Mouse (Mus musculus) midbrain, embryonic 15.5 days (tissue): ENCODE results near the gene Klk12. TPM values are rescaled to one million over a fixed set of nuclear protein-coding genes. Genes with fewer than 3 reads are reported as not detected.

ENCODE experiments used
- ATAC-seq: fragments of 200-750 bp; cut with Nextera tagmentation; replicated peaks from 2 replicates; pipeline ENCODE4 v1.8.0; 2017; ENCODE audit warnings: moderate TSS enrichment
- H3K27ac ChIP-seq: fragments of 300-500 bp; sonication (generic); 2 replicates; pipeline ENCODE4 v1.5.1; 2015; ENCODE audit warnings: mild to moderate bottlenecking, inconsistent platforms
- H3K27me3 ChIP-seq: fragments of 300-500 bp; sonication (generic); replicated peaks from 2 replicates; pipeline ENCODE4 v1.6.1; 2015; ENCODE audit warnings: inconsistent platforms
- H3K36me3 ChIP-seq: fragments of 300-500 bp; sonication (generic); replicated peaks from 2 replicates; pipeline ENCODE4 v1.6.1; 2015; ENCODE audit warnings: inconsistent platforms
- H3K4me1 ChIP-seq: fragments of 300-500 bp; sonication (generic); 2 replicates; pipeline ENCODE4 v1.6.1; 2015; ENCODE audit warnings: inconsistent platforms
- H3K4me2 ChIP-seq: fragments of 300-500 bp; sonication (generic); 2 replicates; pipeline ENCODE4 v1.6.1; 2015; ENCODE audit warnings: inconsistent platforms, mild to moderate bottlenecking, moderate library complexity
- H3K4me3 ChIP-seq: fragments of 300-500 bp; sonication (generic); 2 replicates; pipeline ENCODE4 v1.5.1; 2015; ENCODE audit warnings: mild to moderate bottlenecking, inconsistent platforms
- H3K9ac ChIP-seq: fragments of 300-500 bp; sonication (generic); 2 replicates; pipeline ENCODE4 v1.6.1; 2015; ENCODE audit warnings: mild to moderate bottlenecking, inconsistent platforms
- H3K9me3 ChIP-seq: fragments of 300-500 bp; sonication (generic); 2 replicates; pipeline ENCODE4 v1.6.1; 2016; ENCODE audit warnings: inconsistent platforms
- WGBS: fragments of 180-500 bp; shearing (Covaris S2); methylation state at CpG from one replicate; pipeline ENCODE4 v1.1.7; 2015; ENCODE audit warnings: mixed read lengths; 5-methylcytosine and 5-hydroxymethylcytosine counted together
- polyA plus RNA-seq: library from polyadenylated mRNA; unstranded; fragments of >200 nt; fragmentation: Nextera tagmentation; extraction: Ambion mirVana; gene quantifications from 2 replicates; pipeline ENCODE4 v1.2.1, GENCODE M21; 2015

Gene Klk12
- not detected in 2 replicates for polyA plus RNA-seq

GRCm38 (mm10) chr7:43768597-43768996 lies at the start of gene Klk12:
Gene Klk12 (plus strand): TSS chr7:43768897.
- Histone ChIP-seq H3K4me1 (no peaks in the 10 kb centered on the region; the same call in 1 of the 2 replicates), H3K4me2 (no peak within 1 kb of the TSS), H3K9me3 (no peaks in the 10 kb centered on the region), H3K27me3 (no peaks in the 10 kb centered on the region), H3K36me3 (no peaks in the 10 kb centered on the region), H3K9ac (no peak within 1 kb of the TSS), H3K27ac (no peak within 1 kb of the TSS), H3K4me3 (no peak within 1 kb of the TSS)
- no peak for ATAC-seq
- WGBS = 74% methylated on average over 4 of the region's 4 CpGs

- Histone ChIP-seq H3K4me2 (no peak overlapping the region), H3K27me3 (no peaks in the 10 kb centered on the region), H3K9ac (no peak overlapping the region), H3K27ac (no peak overlapping the region), H3K36me3 (no peaks in the 10 kb centered on the region), H3K4me1 (no peaks in the 10 kb centered on the region), H3K9me3 (no peaks in the 10 kb centered on the region), H3K4me3 (no peak overlapping the region)
- ATAC-seq = no peak
- 61% methylated on average over 1 of the region's 1 CpGs for WGBS
These were observed 20.9 kb upstream of the Klk12 start for GRCm38 (mm10) chr7:43747788-43748187.

GRCm38 (mm10) chr7:43752806-43753205 lies 15.9 kb upstream of the Klk12 start:
- WGBS = 68% methylated on average over 2 of the region's 2 CpGs
- no peaks in the 10 kb centered on the region for H3K36me3 ChIP-seq
- H3K9ac ChIP-seq = no peak overlapping the region
- no peak overlapping the region for H3K4me3 ChIP-seq
- H3K4me1 ChIP-seq = no peaks in the 10 kb centered on the region
- no peaks in the 10 kb centered on the region for H3K9me3 ChIP-seq
- no peak for ATAC-seq
- H3K4me2 ChIP-seq = no peak overlapping the region
- no peak overlapping the region for H3K27ac ChIP-seq
- H3K27me3 ChIP-seq = no peaks in the 10 kb centered on the region

GRCm38 (mm10) chr7:43766484-43766883 lies 2.2 kb upstream of the Klk12 start:
- Histone ChIP-seq H3K9me3 (no peaks in the 10 kb centered on the region), H3K4me3 (no peak overlapping the region), H3K36me3 (no peaks in the 10 kb centered on the region), H3K27me3 (no peaks in the 10 kb centered on the region), H3K4me2 (no peak overlapping the region), H3K9ac (no peak overlapping the region), H3K4me1 (no peaks in the 10 kb centered on the region; the same call in 1 of the 2 replicates), H3K27ac (no peak overlapping the region)
- ATAC-seq = peak; percentile 66
- 22% methylated on average over 8 of the region's 8 CpGs for WGBS

DNA sequence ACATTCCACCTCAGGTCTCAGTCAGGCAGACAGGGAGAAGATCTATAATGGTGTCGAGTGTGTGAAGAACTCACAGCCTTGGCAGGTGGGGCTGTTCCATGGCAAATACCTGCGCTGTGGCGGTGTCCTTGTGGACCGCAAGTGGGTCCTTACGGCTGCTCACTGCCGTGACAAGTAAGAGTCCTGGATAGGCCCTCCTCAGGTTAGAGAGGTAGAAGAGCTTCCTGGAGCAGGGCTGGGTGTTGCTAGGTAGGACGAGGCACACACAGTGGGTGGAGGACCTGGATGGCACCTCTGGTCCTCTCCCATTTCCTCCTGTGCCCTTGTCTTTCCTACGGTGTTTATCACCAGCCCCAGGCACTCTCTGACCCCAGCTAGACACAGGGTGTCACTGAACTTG lies 939 bp downstream of the Klk12 start:
- ATAC-seq = no peak
- Histone ChIP-seq H3K9ac (no peak overlapping the region), H3K36me3 (no peaks in the 10 kb centered on the region), H3K27ac (no peak overlapping the region), H3K27me3 (no peaks in the 10 kb centered on the region), H3K4me1 (no peaks in the 10 kb centered on the region; the same call in 1 of the 2 replicates), H3K4me3 (no peak overlapping the region), H3K9me3 (no peaks in the 10 kb centered on the region), H3K4me2 (no peak overlapping the region)
- 93% methylated on average over 8 of the region's 8 CpGs for WGBS

GRCm38 (mm10) chr7:43770701-43771100 lies 2.0 kb downstream of the Klk12 start:
- Histone ChIP-seq H3K4me2 (no peak overlapping the region), H3K4me1 (no peaks in the 10 kb centered on the region; the same call in 1 of the 2 replicates), H3K9me3 (no peaks in the 10 kb centered on the region), H3K27me3 (no peaks in the 10 kb centered on the region), H3K9ac (no peak overlapping the region), H3K4me3 (no peak overlapping the region), H3K36me3 (no peaks in the 10 kb centered on the region), H3K27ac (no peak overlapping the region)
- WGBS = 96% methylated on average over 10 of the region's 10 CpGs
- ATAC-seq = no peak

DNA sequence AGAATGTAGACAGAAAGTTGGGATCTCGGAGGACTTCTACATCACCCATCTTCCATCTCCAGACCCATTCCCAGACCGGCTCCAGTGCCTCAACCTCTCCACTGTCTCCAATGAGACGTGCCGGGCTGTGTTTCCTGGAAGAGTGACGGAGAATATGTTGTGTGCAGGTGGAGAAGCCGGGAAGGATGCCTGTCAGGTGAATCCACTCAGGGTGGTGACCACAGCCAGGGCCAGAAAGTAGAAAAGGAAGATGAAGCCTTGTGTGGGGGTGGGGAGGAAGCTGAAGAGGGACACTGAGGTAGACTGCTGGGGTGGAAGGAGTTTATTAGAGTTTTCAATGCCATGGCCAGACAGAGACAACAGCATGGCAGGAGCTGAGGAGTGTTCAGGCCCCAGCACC lies 3.2 kb downstream of the Klk12 start:
- Histone ChIP-seq H3K27ac (no peak overlapping the region), H3K36me3 (no peaks in the 10 kb centered on the region), H3K9me3 (no peaks in the 10 kb centered on the region), H3K27me3 (no peaks in the 10 kb centered on the region), H3K4me2 (no peak overlapping the region), H3K4me3 (no peak overlapping the region), H3K9ac (no peak overlapping the region), H3K4me1 (no peaks in the 10 kb centered on the region)
- WGBS = 91% methylated on average over 6 of the region's 6 CpGs
- ATAC-seq = no peak

DNA sequence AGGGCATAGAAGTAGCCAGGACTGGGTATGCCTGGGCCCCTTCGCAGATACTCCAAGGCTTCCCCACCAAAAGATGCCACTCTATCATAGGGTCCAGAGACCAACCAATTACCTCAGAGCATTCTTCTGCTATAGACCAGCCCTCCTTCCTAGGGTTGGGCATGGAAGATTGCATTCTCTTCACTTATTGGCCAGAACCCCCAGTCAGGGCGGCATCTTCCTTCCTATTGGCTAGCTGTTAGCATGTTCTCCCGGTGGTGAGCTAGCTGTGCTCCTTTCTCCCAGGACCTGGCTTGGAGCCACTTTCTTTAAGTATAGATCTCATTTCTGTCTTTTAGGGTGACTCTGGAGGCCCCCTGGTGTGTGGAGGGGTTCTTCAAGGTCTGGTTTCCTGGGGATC lies 4.2 kb downstream of the Klk12 start:
- Histone ChIP-seq H3K4me1 (no peaks in the 10 kb centered on the region), H3K36me3 (no peaks in the 10 kb centered on the region), H3K27ac (no peak overlapping the region), H3K9me3 (no peaks in the 10 kb centered on the region), H3K4me3 (no peak overlapping the region), H3K9ac (no peak overlapping the region), H3K4me2 (no peak overlapping the region), H3K27me3 (no peaks in the 10 kb centered on the region)
- WGBS = 78% methylated on average over 3 of the region's 3 CpGs
- ATAC-seq = no peak

DNA sequence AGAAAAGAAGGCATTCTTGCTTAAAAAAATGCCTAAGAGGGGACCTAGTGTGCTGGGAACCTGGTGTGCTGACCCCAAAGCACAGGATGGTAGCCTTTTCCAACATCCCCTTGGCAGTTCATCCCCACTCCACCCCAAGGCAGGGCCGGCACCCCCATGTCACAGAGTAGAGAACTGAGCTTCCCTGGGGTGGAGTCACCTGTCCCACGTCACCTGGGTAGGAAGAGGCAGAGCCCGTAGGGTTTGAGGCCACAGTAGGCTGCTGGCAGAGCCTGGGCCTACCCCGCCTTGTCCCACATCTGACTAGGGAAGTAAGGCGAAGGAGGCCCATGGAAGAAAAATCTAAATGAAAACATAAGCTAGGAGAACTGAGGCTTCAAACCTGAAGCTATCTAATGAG lies 5.7 kb downstream of the Klk12 start, which contains the start of gene Klk11:
Gene Klk11, plus strand, starts transcription at position 241 of the 400 bp plus-strand sequence.
- H3K27ac ChIP-seq = no peak within 1 kb of the TSS
- H3K4me2 ChIP-seq = no peak within 1 kb of the TSS
- no peaks in the 10 kb centered on the region for H3K9me3 ChIP-seq
- no peaks in the 10 kb centered on the region for H3K36me3 ChIP-seq
- H3K27me3 ChIP-seq = no peaks in the 10 kb centered on the region
- no peak within 1 kb of the TSS for H3K9ac ChIP-seq
- no peak within 1 kb of the TSS for H3K4me3 ChIP-seq
- no peak for ATAC-seq
- H3K4me1 ChIP-seq = no peaks in the 10 kb centered on the region
- WGBS = 86% methylated on average over 5 of the region's 5 CpGs

- Histone ChIP-seq H3K27ac (no peak overlapping the region), H3K4me1 (no peaks in the 10 kb centered on the region), H3K4me3 (no peak overlapping the region), H3K36me3 (no peaks in the 10 kb centered on the region), H3K27me3 (no peaks in the 10 kb centered on the region), H3K9ac (no peak overlapping the region), H3K9me3 (no peaks in the 10 kb centered on the region), H3K4me2 (no peak overlapping the region)
- 40% methylated on average over 6 of the region's 6 CpGs for WGBS
- ATAC-seq = no peak; the same call in 1 of the 2 replicates
These were observed 6.1 kb downstream of the Klk12 start for GRCm38 (mm10) chr7:43774802-43775201.

DNA sequence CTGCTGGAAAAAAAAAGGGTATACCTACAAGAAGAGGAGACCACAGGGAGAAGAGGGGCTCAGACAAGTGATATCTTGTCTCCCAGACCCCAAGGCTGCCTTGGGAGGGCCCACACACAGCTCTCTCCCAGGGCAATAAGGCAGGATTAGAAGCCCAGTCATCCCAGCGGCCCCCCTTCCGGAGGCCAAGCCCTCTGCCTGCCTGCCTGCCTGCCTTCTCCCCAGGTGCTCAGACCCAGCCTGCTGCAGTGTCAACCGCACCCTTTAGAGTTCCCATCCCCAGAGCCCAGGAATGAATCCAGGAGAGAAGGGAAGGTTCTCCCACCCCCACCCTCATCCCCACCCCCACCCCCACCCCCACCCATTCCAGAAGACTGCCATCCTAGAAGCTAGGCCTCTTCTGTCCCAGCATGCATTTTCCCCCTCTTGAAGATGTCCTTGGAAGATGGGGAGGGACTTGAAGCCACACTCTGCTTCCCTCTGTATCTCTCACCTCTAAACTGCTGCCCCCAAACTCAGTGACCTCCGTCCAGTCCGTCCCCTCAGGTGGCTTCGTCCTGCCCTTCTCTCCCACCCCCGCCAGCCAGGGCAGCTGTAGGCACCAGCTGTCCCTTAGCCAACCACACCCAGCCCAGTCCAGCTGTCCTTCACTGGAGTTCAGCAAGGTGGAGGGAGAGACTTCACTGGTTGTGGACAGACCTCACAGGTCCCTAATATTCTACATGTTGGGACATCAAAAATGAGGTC lies 6.8 kb downstream of the Klk12 start:
- Histone ChIP-seq H3K4me2 (no peak overlapping the region), H3K4me3 (no peak overlapping the region), H3K9ac (no peak overlapping the region), H3K27ac (no peak overlapping the region), H3K9me3 (no peaks in the 10 kb centered on the region), H3K27me3 (no peaks in the 10 kb centered on the region), H3K4me1 (no peaks in the 10 kb centered on the region), H3K36me3 (no peaks in the 10 kb centered on the region)
- WGBS = 48% methylated on average over 7 of the region's 7 CpGs
- ATAC-seq = no peak

DNA sequence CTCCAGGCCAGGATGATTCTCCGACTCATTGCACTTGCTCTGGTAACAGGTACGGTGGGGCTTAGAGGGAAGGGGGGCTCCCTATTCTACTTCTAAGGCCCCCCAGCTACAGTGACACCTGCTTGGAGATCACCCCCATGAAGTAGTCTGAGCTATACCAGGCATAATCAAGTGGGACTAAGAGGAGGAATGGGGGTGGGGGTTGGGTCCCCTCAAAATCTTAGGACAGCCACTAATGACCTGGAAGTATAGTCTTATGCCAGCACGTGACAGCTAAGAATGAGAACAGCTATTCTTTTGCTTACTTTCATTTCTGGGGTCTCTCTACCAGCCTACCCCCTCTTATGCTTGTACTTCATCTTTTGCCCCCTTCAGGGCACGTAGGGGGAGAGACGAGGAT lies 7.8 kb downstream of the Klk12 start:
- no peak for ATAC-seq
- WGBS = 88% methylated on average over 5 of the region's 5 CpGs
- H3K9ac ChIP-seq = no peak overlapping the region
- no peak overlapping the region for H3K27ac ChIP-seq
- no peak overlapping the region for H3K4me2 ChIP-seq
- H3K27me3 ChIP-seq = no peaks in the 10 kb centered on the region
- H3K4me3 ChIP-seq = no peak overlapping the region
- no peaks in the 10 kb centered on the region for H3K4me1 ChIP-seq
- no peaks in the 10 kb centered on the region for H3K9me3 ChIP-seq
- no peaks in the 10 kb centered on the region for H3K36me3 ChIP-seq

DNA sequence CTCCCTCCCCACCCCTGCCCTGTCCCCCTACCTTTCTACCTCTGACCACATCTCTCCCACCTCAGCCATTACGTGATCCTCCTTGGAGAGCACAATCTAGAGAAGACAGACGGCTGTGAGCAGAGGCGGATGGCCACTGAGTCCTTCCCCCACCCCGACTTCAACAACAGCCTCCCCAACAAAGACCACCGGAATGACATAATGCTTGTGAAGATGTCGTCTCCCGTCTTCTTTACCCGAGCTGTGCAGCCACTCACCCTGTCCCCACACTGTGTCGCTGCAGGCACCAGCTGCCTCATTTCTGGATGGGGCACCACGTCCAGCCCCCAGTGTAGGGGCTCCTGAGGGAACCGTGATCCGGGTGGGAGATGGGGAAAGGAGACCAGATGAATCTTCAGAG lies 8.7 kb downstream of the Klk12 start:
- Histone ChIP-seq H3K4me3 (no peak overlapping the region), H3K4me1 (peaks cover 2% of the 10 kb centered on the region; the same call in 1 of the 2 replicates), H3K27ac (no peak overlapping the region), H3K9ac (no peak overlapping the region), H3K36me3 (no peaks in the 10 kb centered on the region), H3K4me2 (no peak overlapping the region), H3K9me3 (no peaks in the 10 kb centered on the region), H3K27me3 (no peaks in the 10 kb centered on the region)
- no peak for ATAC-seq
- WGBS = 91% methylated on average over 12 of the region's 12 CpGs
